Mouse (Mus musculus): ENCODE measurements around the gene Cmtm7. TPM values are rescaled to one million over a fixed set of nuclear protein-coding genes. Genes with fewer than 3 reads are reported as not detected.

The Cmtm7 gene
- polyA plus RNA-seq, 1 experiment = 61.4 TPM

DNA sequence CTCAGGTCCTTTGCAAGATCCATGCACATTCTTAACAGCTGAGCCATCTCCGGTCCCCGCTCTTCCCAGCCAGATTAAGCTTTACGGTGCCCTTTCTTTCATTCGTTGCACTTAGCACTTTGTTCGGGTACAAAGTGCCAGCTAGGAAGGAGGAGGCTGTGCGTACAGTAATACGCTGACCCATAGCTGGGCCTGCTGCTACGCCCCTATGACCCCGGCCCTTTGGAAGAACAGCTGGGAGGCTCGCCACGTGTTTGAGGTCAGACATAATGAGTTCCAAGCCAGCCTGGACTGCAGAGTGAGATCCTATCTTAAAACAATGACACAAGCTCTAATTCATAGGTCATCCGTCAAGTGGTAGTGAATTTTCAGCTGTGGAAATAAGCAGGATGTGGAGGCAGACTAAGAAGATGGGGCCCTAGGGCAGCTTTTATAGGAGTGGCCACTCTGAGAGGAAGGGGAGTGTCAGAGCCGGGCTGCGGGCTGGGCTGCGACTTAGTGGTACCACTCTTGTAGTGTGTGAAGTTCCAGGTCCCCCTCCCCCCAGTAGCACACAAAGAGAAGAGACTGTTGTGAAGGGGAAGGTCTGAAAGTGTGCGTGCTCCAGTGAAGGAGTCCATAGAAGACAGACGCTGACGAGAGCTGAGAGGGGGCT lies 64.9 kb downstream of the Cmtm7 start:
- TF ChIP-seq FOSL1 (IDR thresholded peaks at IDR 0.05; ENCODE audit: insufficient read depth, low read length, poor library complexity, severe bottlenecking) (no peak), CEBPB (IDR thresholded peaks at IDR 0.05; ENCODE audit: low read depth) (no peak), MYOD1 (IDR thresholded peaks at IDR 0.05; ENCODE audit: control insufficient read depth, insufficient read length, low read depth) (no peak), CTCF (IDR thresholded peaks at IDR 0.05; ENCODE audit: control insufficient read depth, insufficient read depth, insufficient read length) (no peak), MYOG (IDR thresholded peaks at IDR 0.05; ENCODE audit: control insufficient read depth, extremely low read depth, insufficient read length) (no peak), MAX (IDR thresholded peaks at IDR 0.05) (no peak), USF1 (IDR thresholded peaks at IDR 0.05; ENCODE audit: low read depth) (no peak)
- Histone ChIP-seq H3K4me3 (ENCODE audit: insufficient read depth, poor library complexity, severe bottlenecking) (no peak overlapping the region), H3K36me3 (ENCODE audit: control insufficient read depth, insufficient read depth) (peaks cover 68% of the 10 kb centered on the region), H3ac (ENCODE audit: control insufficient read depth, insufficient read length, low read depth) (no peak overlapping the region), H3K79me2 (ENCODE audit: control insufficient read depth, insufficient read depth) (no peaks in the 10 kb centered on the region), H3K27me3 (ENCODE audit: control insufficient read depth, insufficient read depth, insufficient read length) (no peaks in the 10 kb centered on the region), H3K79me3 (ENCODE audit: low read depth) (no peaks in the 10 kb centered on the region)

DNA sequence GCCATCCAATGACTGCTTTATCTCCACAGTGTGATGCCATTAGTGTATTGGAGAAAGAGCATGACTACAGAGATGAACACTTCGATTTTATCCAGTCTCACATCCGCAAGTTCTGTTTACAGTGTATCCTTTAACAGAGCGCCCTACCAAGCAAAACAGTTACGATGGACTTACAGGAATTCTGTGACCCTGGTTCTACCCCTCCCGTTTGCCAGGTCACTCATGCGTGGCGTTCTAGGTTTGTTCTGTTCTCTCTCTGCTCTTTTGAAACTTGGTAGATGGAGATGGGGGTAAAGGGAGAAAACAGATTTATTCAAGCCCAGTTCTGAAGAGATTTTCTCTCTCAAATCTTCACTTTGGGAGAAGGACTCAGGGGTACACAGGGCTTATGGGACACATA lies 68.2 kb downstream of the Cmtm7 start:
- Histone ChIP-seq H3K4me3 (ENCODE audit: insufficient read depth, poor library complexity, severe bottlenecking) (no peak overlapping the region), H3ac (ENCODE audit: control insufficient read depth, insufficient read length, low read depth) (no peak overlapping the region), H3K79me3 (ENCODE audit: low read depth) (no peaks in the 10 kb centered on the region), H3K27me3 (ENCODE audit: control insufficient read depth, insufficient read depth, insufficient read length) (no peaks in the 10 kb centered on the region), H3K79me2 (ENCODE audit: control insufficient read depth, insufficient read depth) (no peaks in the 10 kb centered on the region), H3K36me3 (ENCODE audit: control insufficient read depth, insufficient read depth) (peaks cover 65% of the 10 kb centered on the region)
- TF ChIP-seq USF1 (IDR thresholded peaks at IDR 0.05; ENCODE audit: low read depth) = no peak
- TF ChIP-seq CTCF (IDR thresholded peaks at IDR 0.05; ENCODE audit: control insufficient read depth, insufficient read depth, insufficient read length) = no peak
- no peak for TF ChIP-seq MYOG (IDR thresholded peaks at IDR 0.05; ENCODE audit: control insufficient read depth, extremely low read depth, insufficient read length)
- no peak for TF ChIP-seq FOSL1 (IDR thresholded peaks at IDR 0.05; ENCODE audit: insufficient read depth, low read length, poor library complexity, severe bottlenecking)
- no peak for TF ChIP-seq MAX (IDR thresholded peaks at IDR 0.05)
- no peak for TF ChIP-seq CEBPB (IDR thresholded peaks at IDR 0.05; ENCODE audit: low read depth)
- TF ChIP-seq MYOD1 (IDR thresholded peaks at IDR 0.05; ENCODE audit: control insufficient read depth, insufficient read length, low read depth) = no peak

DNA sequence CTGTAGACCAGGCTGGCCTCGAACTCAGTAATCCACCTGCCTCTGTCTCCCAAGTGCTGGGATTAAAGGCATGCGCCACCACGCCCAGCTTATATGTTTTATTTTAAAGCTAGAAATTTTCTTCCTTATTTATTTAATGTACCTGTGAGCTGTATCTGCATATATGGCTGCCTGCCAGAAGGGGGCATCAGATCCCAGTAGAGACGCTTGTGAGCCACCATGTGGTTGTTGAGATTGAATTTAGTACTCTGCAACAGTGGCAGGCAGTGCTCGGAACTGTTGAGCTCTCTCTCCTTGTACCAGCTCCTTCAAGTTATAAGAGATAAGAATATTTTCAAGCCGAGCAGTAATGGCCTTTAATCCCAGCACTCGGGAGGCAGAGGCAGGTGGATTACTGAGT lies 71.3 kb downstream of the Cmtm7 start:
- TF ChIP-seq USF1 (IDR thresholded peaks at IDR 0.05; ENCODE audit: low read depth) (no peak), CEBPB (IDR thresholded peaks at IDR 0.05; ENCODE audit: low read depth) (no peak), MAX (IDR thresholded peaks at IDR 0.05) (no peak), CTCF (IDR thresholded peaks at IDR 0.05; ENCODE audit: control insufficient read depth, insufficient read depth, insufficient read length) (no peak), MYOG (IDR thresholded peaks at IDR 0.05; ENCODE audit: control insufficient read depth, extremely low read depth, insufficient read length) (no peak), FOSL1 (IDR thresholded peaks at IDR 0.05; ENCODE audit: insufficient read depth, low read length, poor library complexity, severe bottlenecking) (no peak), MYOD1 (IDR thresholded peaks at IDR 0.05; ENCODE audit: control insufficient read depth, insufficient read length, low read depth) (no peak)
- Histone ChIP-seq H3K79me3 (ENCODE audit: low read depth) (no peaks in the 10 kb centered on the region), H3K27me3 (ENCODE audit: control insufficient read depth, insufficient read depth, insufficient read length) (no peaks in the 10 kb centered on the region), H3K79me2 (ENCODE audit: control insufficient read depth, insufficient read depth) (peaks cover 11% of the 10 kb centered on the region), H3ac (ENCODE audit: control insufficient read depth, insufficient read length, low read depth) (no peak overlapping the region), H3K36me3 (ENCODE audit: control insufficient read depth, insufficient read depth) (peaks cover 50% of the 10 kb centered on the region), H3K4me3 (ENCODE audit: insufficient read depth, poor library complexity, severe bottlenecking) (no peak overlapping the region)

DNA sequence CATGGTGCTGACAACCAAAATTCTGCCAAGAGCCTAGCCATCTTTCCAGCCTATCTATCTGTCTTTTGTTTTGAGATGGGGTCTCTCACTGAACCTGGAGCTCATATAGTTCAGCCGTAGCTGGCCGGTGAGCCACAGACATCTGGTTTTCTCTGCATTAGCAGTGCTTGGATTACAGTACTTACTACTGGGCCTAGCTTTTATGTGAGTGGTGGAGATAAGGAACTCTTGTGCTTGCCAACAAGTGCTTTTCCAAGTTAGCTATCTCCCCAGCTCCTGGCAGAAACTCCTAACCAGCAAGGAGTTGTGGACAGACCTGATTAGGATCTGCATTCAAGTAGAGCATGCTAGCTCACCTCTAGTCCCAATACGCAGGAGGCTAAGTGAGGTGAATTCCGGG lies 73.9 kb downstream of the Cmtm7 start:
- no peak overlapping the region for H3ac ChIP-seq (ENCODE audit: control insufficient read depth, insufficient read length, low read depth)
- TF ChIP-seq MYOD1 (IDR thresholded peaks at IDR 0.05; ENCODE audit: control insufficient read depth, insufficient read length, low read depth) = no peak
- TF ChIP-seq FOSL1 (IDR thresholded peaks at IDR 0.05; ENCODE audit: insufficient read depth, low read length, poor library complexity, severe bottlenecking) = no peak
- TF ChIP-seq USF1 (IDR thresholded peaks at IDR 0.05; ENCODE audit: low read depth) = no peak
- no peak for TF ChIP-seq MAX (IDR thresholded peaks at IDR 0.05)
- TF ChIP-seq MYOG (IDR thresholded peaks at IDR 0.05; ENCODE audit: control insufficient read depth, extremely low read depth, insufficient read length) = no peak
- TF ChIP-seq CEBPB (IDR thresholded peaks at IDR 0.05; ENCODE audit: low read depth) = no peak
- no peak for TF ChIP-seq CTCF (IDR thresholded peaks at IDR 0.05; ENCODE audit: control insufficient read depth, insufficient read depth, insufficient read length)
- H3K36me3 ChIP-seq (ENCODE audit: control insufficient read depth, insufficient read depth) = peaks cover 26% of the 10 kb centered on the region
- peaks cover 13% of the 10 kb centered on the region for H3K79me3 ChIP-seq (ENCODE audit: low read depth)
- no peak overlapping the region for H3K4me3 ChIP-seq (ENCODE audit: insufficient read depth, poor library complexity, severe bottlenecking)
- H3K27me3 ChIP-seq (ENCODE audit: control insufficient read depth, insufficient read depth, insufficient read length) = no peaks in the 10 kb centered on the region
- H3K79me2 ChIP-seq (ENCODE audit: control insufficient read depth, insufficient read depth) = peaks cover 36% of the 10 kb centered on the region

Other genes with a start within 250 kb of the Cmtm7 start
- gene Trim71, start 217.5 kb downstream of the Cmtm7 start, polyA plus RNA-seq (2012; fragmentation: generic; extraction: Trizol) = 0.01 TPM
- 32.7 TPM for gene Cnot10, start 141.7 kb downstream of the Cmtm7 start, polyA plus RNA-seq (2012; fragmentation: generic; extraction: Trizol)
- gene Dync1li1, start 93.1 kb downstream of the Cmtm7 start, polyA plus RNA-seq (2012; fragmentation: generic; extraction: Trizol) = 41.1 TPM
- 13.2 TPM for gene Cmtm6, start 50.7 kb downstream of the Cmtm7 start, polyA plus RNA-seq (2012; fragmentation: generic; extraction: Trizol)
- gene Cmtm8, start 62.3 kb upstream of the Cmtm7 start, polyA plus RNA-seq (2012; fragmentation: generic; extraction: Trizol) = not detected
- 10.8 TPM for gene Gpd1l, start 152.1 kb upstream of the Cmtm7 start, polyA plus RNA-seq (2012; fragmentation: generic; extraction: Trizol)
- 4.2 TPM for gene Osbpl10, start 196.7 kb upstream of the Cmtm7 start, polyA plus RNA-seq (2012; fragmentation: generic; extraction: Trizol)
- gene Rps27rt, start 200.9 kb upstream of the Cmtm7 start, polyA plus RNA-seq (2012; fragmentation: generic; extraction: Trizol) = 43.5 TPM

Data from C2C12 (cell line).